8 mouse cellular contexts compared by ENCODE assay signal in the genomic region with DNA sequence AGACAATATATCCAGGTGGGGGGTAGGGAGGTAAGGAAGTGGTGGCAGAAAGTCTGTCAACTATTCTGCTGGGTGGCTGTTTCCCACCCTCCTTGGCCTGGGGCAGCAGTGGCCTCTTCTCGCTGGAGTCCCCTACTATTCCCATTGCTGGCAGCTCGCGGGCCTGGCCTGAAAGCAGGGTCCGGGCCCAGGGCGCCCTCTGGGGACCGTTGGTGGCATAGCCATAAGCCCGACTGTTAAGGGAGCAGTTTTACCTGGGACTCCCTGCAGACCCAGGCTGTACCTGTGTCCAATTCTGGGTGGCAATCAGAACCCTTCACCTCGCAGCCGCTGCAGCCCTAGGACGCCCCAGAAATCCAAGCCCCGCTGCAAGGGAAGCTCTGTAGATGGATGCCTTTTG. TPM values are rescaled to one million over a fixed set of nuclear protein-coding genes. Genes with fewer than 3 reads are reported as not detected.
DNase-seq lines count a peak whose midpoint lies in the region; ATAC-seq and TF ChIP-seq lines count a peak whose summit lies in the region.

No protein-coding gene starts in this region.

- in situ Hi-C loops in ES-E14 (cut with MboI; ENCODE audit: low sequenced_read_pairs in 2 of 2, unreplicated experiment in 2 of 2) = no loop called here

- peak; percentile 8 for DNase-seq in CD4-positive, CD25-positive, alpha-beta regulatory T cell, adult 2 months (ENCODE audit: low read depth, low spot score)
- DNase-seq in ES-E14 (ENCODE audit: low read depth, low spot score) = no peak
- peak; percentile 83 for DNase-seq in embryonic facial prominence, embryonic 10.5 days (ENCODE audit: low spot score)
- peak; percentile 83 for DNase-seq in kidney, postnatal 10 days
- peak; percentile 45 to 60 for DNase-seq in lung, postnatal 4 days
- DNase-seq in testis, postnatal 10 days (ENCODE audit: low spot score) = peak; percentile 82

- peaks cover 80% of the 10 kb centered on the region for H3K27me3 ChIP-seq in embryonic facial prominence, embryonic 10.5 days (replicated peaks; ENCODE audit: low read depth, poor library complexity, severe bottlenecking)
- peaks cover 82% of the 10 kb centered on the region for H3K27me3 ChIP-seq in heart, embryonic 15.5 days

- peaks cover 0 to 3% of the 10 kb centered on the region in 2 experiments; a peak in 1 of 4 replicates for H3K4me1 ChIP-seq in ES-E14 (ENCODE audit: control insufficient read depth in 2 of 2, insufficient read depth in 2 of 2, low read length in 2 of 2, poor library complexity in 1 of 2)
- peaks cover 20% of the 10 kb centered on the region for H3K4me1 ChIP-seq in embryonic facial prominence, embryonic 10.5 days
- H3K4me1 ChIP-seq in heart, embryonic 15.5 days (replicated peaks) = peaks cover 18% of the 10 kb centered on the region

- no peak overlapping the region for H3K27ac ChIP-seq in ES-E14 (ENCODE audit: insufficient read depth, low read depth, low read length, poor library complexity, severe bottlenecking)
- H3K27ac ChIP-seq in embryonic facial prominence, embryonic 10.5 days (replicated peaks) = no peak overlapping the region
- peak overlapping the region; percentile 58; the same call in 1 of the 2 replicates for H3K27ac ChIP-seq in heart, embryonic 15.5 days

- H3K9ac ChIP-seq in ES-E14 (ENCODE audit: insufficient read depth, low read depth, low read length, poor library complexity, severe bottlenecking) = no peak overlapping the region
- no peak overlapping the region for H3K9ac ChIP-seq in heart, embryonic 15.5 days

- H3K4me3 ChIP-seq in ES-E14 (ENCODE audit: insufficient read depth in 1 of 2, low read depth in 1 of 2, low read length in 2 of 2, poor library complexity in 1 of 2, severe bottlenecking in 1 of 2) = peak overlapping the region; percentile 18 to 57; a peak in 2 of 4 replicates
- peak overlapping the region; percentile 53 for H3K4me3 ChIP-seq in embryonic facial prominence, embryonic 10.5 days
- H3K4me3 ChIP-seq in heart, embryonic 15.5 days = peak overlapping the region; percentile 50

- H3K4me2 ChIP-seq in heart, embryonic 15.5 days = peak overlapping the region; percentile 75

- WGBS in embryonic facial prominence, embryonic 10.5 days = 1% methylated on average over 11 of the region's 11 CpGs
- WGBS in heart, embryonic 15.5 days = 4% methylated on average over 11 of the region's 11 CpGs

- H3K9me3 ChIP-seq in ES-E14 (ENCODE audit: control insufficient read depth, insufficient read depth, low read depth, low read length) = no peaks in the 10 kb centered on the region
- H3K9me3 ChIP-seq in embryonic facial prominence, embryonic 10.5 days = no peaks in the 10 kb centered on the region
- H3K9me3 ChIP-seq in heart, embryonic 15.5 days (replicated peaks) = no peaks in the 10 kb centered on the region

- no peaks in the 10 kb centered on the region for H3K36me3 ChIP-seq in ES-E14 (ENCODE audit: control insufficient read depth, insufficient read depth, low read length, poor library complexity, severe bottlenecking)
- H3K36me3 ChIP-seq in embryonic facial prominence, embryonic 10.5 days (replicated peaks) = no peaks in the 10 kb centered on the region
- H3K36me3 ChIP-seq in heart, embryonic 15.5 days = no peaks in the 10 kb centered on the region

- no peak for ATAC-seq in CD4-positive, CD25-positive, alpha-beta regulatory T cell, adult 4 months
- peak; percentile 61 for ATAC-seq in heart, embryonic 15.5 days (replicated peaks; ENCODE audit: insufficient number of reproducible peaks, insufficient read depth, low FRiP score, low read depth)

TF ChIP-seq in ES-E14, 5 proteins besides CTCF, POLR2A, EP300 and RAD21:
- TF ChIP-seq MAFK (IDR thresholded peaks at IDR 0.05; ENCODE audit: insufficient read depth, low read depth, low read length) (no peak), ZC3H11A (IDR thresholded peaks at IDR 0.05; ENCODE audit: borderline replicate concordance, low read depth, low read length) (peak; percentile 25; the same call in 1 of the 2 replicates), ZNF384 (IDR thresholded peaks at IDR 0.05; ENCODE audit: low read depth, low read length) (no peak), HCFC1 (IDR thresholded peaks at IDR 0.05; ENCODE audit: borderline replicate concordance, insufficient read depth, low read length) (no peak), CHD2 (IDR thresholded peaks at IDR 0.05; ENCODE audit: low read depth, low read length) (no peak)
TF ChIP-seq in ES-E14: peak in this region for 1.

RNA-seq across cellular contexts. Expression of a gene that starts 9.6 kb away (rescaled TPM):
- not detected for polyA plus RNA-seq in CD4-positive, CD25-positive, alpha-beta regulatory T cell, adult 4 months (2017; shearing (Covaris generic))
- total RNA-seq in ES-E14 (2012; rRNA removed) = 0.11 and 0.58 TPM in 2 replicates
- polyA plus RNA-seq in embryonic facial prominence, embryonic 10.5 days (2016; fragmentation: Nextera tagmentation; extraction: Ambion mirVana) = 2.6 and 2.8 TPM in 2 replicates
- 8.6 and 9.1 TPM in 2 replicates for polyA plus RNA-seq in heart, embryonic 15.5 days (2015; fragmentation: Nextera tagmentation; extraction: Ambion mirVana)
